Mouse (Mus musculus) liver, embryonic 11.5 days (tissue): ENCODE results near the gene Fam120c. TPM values are rescaled to one million over a fixed set of nuclear protein-coding genes. Genes with fewer than 3 reads are reported as not detected.

ENCODE experiments used
- ATAC-seq: fragments of 200-750 bp; cut with Nextera tagmentation; replicated peaks from 2 replicates; pipeline ENCODE4 v1.8.0; 2017; ENCODE audit warnings: moderate number of reproducible peaks, mild to moderate bottlenecking, moderate TSS enrichment, moderate library complexity; ENCODE audit not compliant: low FRiP score
- DNase-seq: peaks from one replicate; pipeline ENCODE4 v3.0.0-alpha.2; 2017; ENCODE audit warnings: low spot score
- H3K27ac ChIP-seq: fragments of 300-500 bp; sonication (generic); 2 replicates; pipeline ENCODE4 v1.5.1; 2014; ENCODE audit warnings: mild to moderate bottlenecking, low read depth, low read length, control low read depth
- H3K27me3 ChIP-seq: fragments of 300-500 bp; sonication (generic); replicated peaks from 2 replicates; pipeline ENCODE4 v1.6.1; 2014; ENCODE audit warnings: low read length, mixed read lengths; ENCODE audit not compliant: control insufficient read depth, insufficient read depth
- H3K36me3 ChIP-seq: fragments of 300-500 bp; sonication (generic); 2 replicates; pipeline ENCODE4 v1.6.1; 2014; ENCODE audit warnings: mild to moderate bottlenecking, low read length, moderate library complexity, mixed read lengths; ENCODE audit not compliant: control insufficient read depth, insufficient read depth
- H3K4me1 ChIP-seq: fragments of 300-500 bp; sonication (generic); replicated peaks from 2 replicates; pipeline ENCODE4 v1.6.1; 2014; ENCODE audit warnings: low read length, mixed read lengths; ENCODE audit not compliant: control insufficient read depth, insufficient read depth
- H3K4me2 ChIP-seq: fragments of 300-500 bp; sonication (generic); 2 replicates; pipeline ENCODE4 v1.6.1; 2014; ENCODE audit warnings: mild to moderate bottlenecking, control low read depth, moderate library complexity
- H3K4me3 ChIP-seq: fragments of 300-500 bp; sonication (generic); 2 replicates; pipeline ENCODE4 v1.5.1; 2014; ENCODE audit warnings: low read depth, low read length, control low read depth
- H3K9ac ChIP-seq: fragments of 300-500 bp; sonication (generic); 2 replicates; pipeline ENCODE4 v1.6.1; 2014; ENCODE audit warnings: low read depth, low read length, control low read depth
- H3K9me3 ChIP-seq: fragments of 300-500 bp; sonication (generic); 2 replicates; pipeline ENCODE4 v1.6.1; 2016; ENCODE audit warnings: low read length, inconsistent platforms, mixed read lengths; ENCODE audit not compliant: control insufficient read depth
- WGBS: fragments of 180-500 bp; shearing (Covaris S2); extraction: QIAGEN DNeasy Blood & Tissue Kit; methylation state at CpG from one replicate; pipeline ENCODE4 v1.1.7; 2014; 5-methylcytosine and 5-hydroxymethylcytosine counted together
- polyA plus RNA-seq: library from polyadenylated mRNA; unstranded; fragments of >200 nt; fragmentation: Nextera tagmentation; extraction: Ambion mirVana; gene quantifications from 2 replicates; pipeline ENCODE4 v1.2.1, GENCODE M21; 2014

Fam120c gene
- polyA plus RNA-seq, 1 experiment from 2014 or later, result 2.0 TPM

DNA sequence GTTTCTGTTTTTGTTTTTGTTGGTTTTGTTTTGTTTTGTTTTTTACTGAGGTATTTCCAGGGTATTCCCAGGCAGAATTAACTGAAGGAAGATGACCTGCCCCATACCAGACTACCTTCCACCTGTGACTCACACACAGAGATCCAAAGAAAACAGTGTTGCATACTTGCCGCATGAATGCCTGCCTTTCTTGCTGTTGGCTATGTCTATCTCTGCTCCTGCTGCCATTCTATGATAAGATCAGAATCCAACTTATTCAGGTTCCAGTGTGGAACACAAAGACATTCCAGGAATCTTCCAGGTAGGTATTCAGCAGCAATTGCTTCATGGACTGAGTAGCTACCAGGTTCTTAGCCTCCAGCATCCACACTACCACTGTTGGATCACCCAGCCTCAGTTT lies 165.9 kb downstream of the Fam120c start:
- no peaks in the 10 kb centered on the region for H3K4me1 ChIP-seq
- no peak overlapping the region for H3K9ac ChIP-seq
- ATAC-seq, result no peak
- H3K27ac ChIP-seq, result no peak overlapping the region
- WGBS, result 80% methylated on average over 1 of the region's 1 CpGs
- no peak for DNase-seq
- H3K4me2 ChIP-seq, result no peak overlapping the region
- H3K4me3 ChIP-seq, result no peak overlapping the region
- no peaks in the 10 kb centered on the region for H3K9me3 ChIP-seq
- H3K36me3 ChIP-seq, result no peaks in the 10 kb centered on the region
- no peaks in the 10 kb centered on the region for H3K27me3 ChIP-seq

DNA sequence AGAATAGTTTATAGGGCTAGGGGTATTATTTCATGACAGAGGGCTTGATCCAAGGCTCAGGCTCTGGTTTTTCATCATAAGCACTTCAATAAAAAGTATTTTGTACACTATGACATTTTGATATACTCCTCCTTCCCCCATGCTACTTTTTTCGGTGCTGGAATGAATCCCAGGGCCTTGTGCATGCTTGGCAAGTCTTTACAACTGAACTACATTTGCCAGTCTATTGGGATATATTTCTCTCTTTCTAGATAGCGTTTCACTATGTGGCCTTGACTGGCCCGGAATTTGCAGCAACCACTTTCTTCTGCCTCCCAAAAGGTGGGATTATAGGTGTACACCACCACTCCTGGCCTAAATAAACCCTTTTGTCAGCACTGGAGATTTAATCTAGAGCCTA lies 169.1 kb downstream of the Fam120c start:
- 74% methylated on average over 3 of the region's 3 CpGs for WGBS
- Histone ChIP-seq H3K9me3 (no peaks in the 10 kb centered on the region), H3K4me2 (no peak overlapping the region), H3K4me3 (no peak overlapping the region), H3K27me3 (no peaks in the 10 kb centered on the region), H3K27ac (no peak overlapping the region), H3K9ac (no peak overlapping the region), H3K36me3 (no peaks in the 10 kb centered on the region), H3K4me1 (no peaks in the 10 kb centered on the region)
- ATAC-seq (no peak), DNase-seq (no peak)

DNA sequence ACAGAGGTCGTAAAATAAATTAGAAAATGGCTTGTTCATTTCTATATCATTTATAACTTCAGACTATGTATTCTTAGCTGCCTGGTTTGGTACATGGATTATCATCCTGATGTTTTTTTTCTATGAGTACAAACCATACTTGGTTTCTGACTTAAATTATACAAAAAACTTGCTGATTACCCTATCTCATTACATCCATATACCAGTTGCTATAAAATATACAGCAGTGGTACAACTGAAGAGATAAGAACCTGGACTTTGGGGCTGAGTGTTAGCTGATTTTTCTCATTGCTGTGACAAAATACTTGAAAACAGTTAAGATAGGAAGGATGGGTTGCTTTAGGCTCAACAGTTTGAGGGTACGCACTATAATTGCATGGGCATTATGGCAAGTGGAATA lies 169.7 kb downstream of the Fam120c start:
- Histone ChIP-seq H3K36me3 (no peaks in the 10 kb centered on the region), H3K27ac (no peak overlapping the region), H3K9me3 (no peaks in the 10 kb centered on the region), H3K4me2 (no peak overlapping the region), H3K4me1 (no peaks in the 10 kb centered on the region), H3K4me3 (no peak overlapping the region), H3K27me3 (no peaks in the 10 kb centered on the region), H3K9ac (no peak overlapping the region)
- WGBS, result 92% methylated on average over 2 of the region's 2 CpGs
- ATAC-seq (no peak), DNase-seq (no peak)

- no peaks in the 10 kb centered on the region for H3K36me3 ChIP-seq
- 46% methylated on average over 1 of the region's 1 CpGs for WGBS
- H3K4me1 ChIP-seq, result peaks cover 3% of the 10 kb centered on the region; the same call in 1 of the 2 replicates
- H3K9me3 ChIP-seq, result no peaks in the 10 kb centered on the region
- no peak overlapping the region for H3K4me2 ChIP-seq
- no peak overlapping the region for H3K27ac ChIP-seq
- ATAC-seq, result no peak
- no peak for DNase-seq
- no peak overlapping the region for H3K4me3 ChIP-seq
- H3K9ac ChIP-seq, result no peak overlapping the region
- no peaks in the 10 kb centered on the region; the same call in 1 of the 2 replicates for H3K27me3 ChIP-seq
Measured at GRCm38 (mm10) chrX:151518181-151518580, 174.2 kb downstream of the Fam120c start.

GRCm38 (mm10) chrX:151520127-151520457 lies 176.1 kb downstream of the Fam120c start:
- Histone ChIP-seq H3K4me3 (peak overlapping the region; percentile 61), H3K4me1 (peaks cover 3% of the 10 kb centered on the region; the same call in 1 of the 2 replicates), H3K4me2 (peak overlapping the region; percentile 52), H3K36me3 (no peaks in the 10 kb centered on the region), H3K27ac (peak overlapping the region; percentile 79; the same call in 1 of the 2 replicates), H3K27me3 (no peaks in the 10 kb centered on the region; the same call in 1 of the 2 replicates), H3K9ac (peak overlapping the region; percentile 53; the same call in 1 of the 2 replicates), H3K9me3 (no peaks in the 10 kb centered on the region)
- DNase-seq (no peak), ATAC-seq (peak; percentile 64; the same call in 1 of the 2 replicates)
- 11% methylated on average over 17 of the region's 17 CpGs for WGBS

DNA sequence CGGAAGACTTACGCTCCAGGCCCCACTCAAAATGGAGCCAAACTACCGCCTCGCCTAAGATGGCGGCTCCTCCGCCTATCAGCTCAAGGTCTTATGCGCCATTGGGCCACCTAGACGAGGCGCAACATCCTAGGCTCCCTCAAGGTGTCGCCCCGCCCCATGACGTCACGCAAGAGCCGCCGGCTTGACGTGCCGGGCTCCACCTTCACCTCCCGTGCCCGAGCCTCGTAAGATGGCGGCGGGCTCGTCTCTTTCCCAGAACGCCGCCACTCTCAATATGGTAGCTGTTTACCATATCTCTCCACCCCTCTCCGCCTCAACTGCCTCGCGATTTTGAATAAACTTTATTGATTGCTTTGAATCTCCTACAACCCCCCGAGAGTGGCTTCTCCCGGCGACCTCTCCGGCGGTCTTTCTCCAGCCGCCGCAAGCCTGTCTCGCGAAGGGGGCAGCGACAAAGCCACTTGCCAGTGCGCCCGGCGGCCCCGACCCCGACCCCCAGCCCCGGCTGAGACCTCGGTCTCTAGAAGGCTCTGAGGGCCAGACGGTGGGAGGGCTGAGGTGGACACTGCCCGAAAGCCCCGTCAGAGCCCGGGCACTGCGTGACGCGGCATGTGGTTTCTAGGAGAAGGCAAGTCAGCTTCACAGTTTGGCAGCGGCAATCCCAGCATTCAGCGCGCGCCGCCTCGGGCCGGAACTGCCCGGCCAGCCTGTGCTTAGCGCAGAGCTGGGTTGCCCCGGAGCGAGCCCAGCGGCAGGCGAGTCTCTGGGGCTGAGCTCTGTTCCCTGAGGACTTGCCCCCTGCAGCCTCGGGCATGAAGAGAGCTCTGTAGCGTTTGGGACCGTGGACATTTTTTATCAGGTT lies 176.7 kb downstream of the Fam120c start, which contains the start of gene Phf8:
Gene Phf8 (plus strand): TSS at position 215 of the 865 bp plus-strand sequence.
- Histone ChIP-seq H3K9ac (peak within 1 kb of the TSS; percentile 82), H3K4me2 (peak within 1 kb of the TSS; percentile 74), H3K9me3 (no peaks in the 10 kb centered on the region), H3K36me3 (no peaks in the 10 kb centered on the region), H3K4me3 (peak within 1 kb of the TSS; percentile 61), H3K4me1 (peaks cover 3% of the 10 kb centered on the region; the same call in 1 of the 2 replicates), H3K27ac (peak within 1 kb of the TSS; percentile 95), H3K27me3 (no peaks in the 10 kb centered on the region; the same call in 1 of the 2 replicates)
- WGBS, result 15% methylated on average over 61 of the region's 68 CpGs
- ATAC-seq (peak; percentile 93), DNase-seq (peak; percentile 82)

Other genes starting within 250 kb of the Fam120c start
- 39.5 and 39.8 TPM in 2 replicates for gene Tsr2, start 247.6 kb upstream of the Fam120c start, polyA plus RNA-seq
- gene Wnk3, start 146.1 kb upstream of the Fam120c start, polyA plus RNA-seq, result 1.3 and 1.7 TPM in 2 replicates
- 10.8 and 14.2 TPM in 2 replicates for gene Phf8, start 176.5 kb downstream of the Fam120c start, polyA plus RNA-seq